Mouse (Mus musculus): ENCODE results near the gene Scn3a.

DNA sequence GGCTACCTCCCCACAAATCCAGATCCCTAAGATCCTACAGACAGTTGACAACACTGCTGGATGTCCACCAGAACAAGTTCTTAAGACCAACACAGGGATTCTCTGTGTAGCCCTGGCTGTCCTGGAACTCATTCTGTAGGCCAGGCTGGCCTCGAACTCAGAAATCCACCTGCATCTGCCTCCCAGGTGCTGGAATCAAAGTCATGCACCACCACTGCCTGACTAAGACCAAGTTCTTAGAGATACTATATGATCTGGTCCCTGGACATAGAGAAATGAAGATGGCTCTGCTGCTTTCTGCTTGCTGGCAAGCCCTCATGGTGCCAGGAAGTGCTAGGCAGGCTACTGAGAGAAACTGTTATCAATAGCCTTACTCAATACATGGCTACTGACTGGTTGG, 150.9 kb downstream of the Scn3a start:
- no peak for TF ChIP-seq ZC3H11A (IDR thresholded peaks at IDR 0.05; ENCODE audit: borderline replicate concordance, low read depth, low read length)
- TF ChIP-seq ZNF384 (IDR thresholded peaks at IDR 0.05; ENCODE audit: low read depth, low read length) = no peak
- no peak for TF ChIP-seq HCFC1 (IDR thresholded peaks at IDR 0.05; ENCODE audit: borderline replicate concordance, insufficient read depth, low read length)
- TF ChIP-seq MAFK (IDR thresholded peaks at IDR 0.05; ENCODE audit: insufficient read depth, low read depth, low read length) = no peak
- no peak for TF ChIP-seq CHD2 (IDR thresholded peaks at IDR 0.05; ENCODE audit: low read depth, low read length)
